ENCODE assay signal across 20 mouse cellular contexts in genomic region chr6:92015848-92016247, GRCm38 (mm10). TPM values are rescaled to one million over a fixed set of nuclear protein-coding genes. Genes with fewer than 3 reads are reported as not detected.
DNase-seq lines count a peak whose midpoint lies in the region; ATAC-seq and TF ChIP-seq lines count a peak whose summit lies in the region.
"Had no signal": no experiment of that assay in that cellular context is flagged by ENCODE, and none has a peak within 500 bp of the region (broad histone marks: within the 10 kb centered on the region; RNA-seq: fewer than 3 reads in every experiment).

No protein-coding gene starts in this region.

- ATAC-seq in heart, embryonic 12.5 days (ENCODE audit: insufficient number of reproducible peaks, low FRiP score): no peak
- ATAC-seq in lung, postnatal 0 days: no peak
- ATAC-seq: CD4-positive, CD25-positive, alpha-beta regulatory T cell, adult 4 months; intestine, embryonic 15.5 days had no signal

- 63% methylated on average over 5 of the region's 5 CpGs for WGBS in heart, adult 2 months
- 84% methylated on average over 5 of the region's 5 CpGs for WGBS in heart, embryonic 12.5 days
- WGBS in lung, postnatal 0 days: 65% methylated on average over 5 of the region's 5 CpGs

- intact Hi-C loops in heart, adult 2 months (cut with DNase I): loop anchor here (2.0 to 10.0 kb wide), 2 partner anchors 37 to 49 kb away; partner anchors contain the start of gene Fgd5

- peaks cover 37% of the 10 kb centered on the region for H3K4me1 ChIP-seq in heart, adult 2 months (ENCODE audit: control insufficient read depth, insufficient read depth, low read length)
- H3K4me1 ChIP-seq in heart, embryonic 12.5 days (replicated peaks): peaks cover 10% of the 10 kb centered on the region
- peaks cover 6% of the 10 kb centered on the region; the same call in 1 of the 2 replicates for H3K4me1 ChIP-seq in lung, postnatal 0 days (ENCODE audit: insufficient read depth, low read depth, low read length)
- H3K4me1 ChIP-seq: intestine, embryonic 15.5 days had no signal

- no peak for TF ChIP-seq CTCF in heart, adult 2 months (IDR thresholded peaks at IDR 0.05)
- TF ChIP-seq CTCF in lung, postnatal 0 days (IDR thresholded peaks at IDR 0.05): no peak

- H3K36me3 ChIP-seq in heart, adult 2 months (ENCODE audit: control insufficient read depth, insufficient read depth, low read length): peaks cover 2% of the 10 kb centered on the region; the same call in 1 of the 2 replicates
- no peaks in the 10 kb centered on the region for H3K36me3 ChIP-seq in heart, embryonic 12.5 days
- H3K36me3 ChIP-seq in lung, postnatal 0 days (ENCODE audit: insufficient read depth, low read length): no peaks in the 10 kb centered on the region
- H3K36me3 ChIP-seq: embryonic facial prominence, embryonic 13.5 days; forebrain, embryonic 12.5 days; G1E; hindbrain, embryonic 10.5 days; intestine, embryonic 15.5 days had no signal

- H3K4me3 ChIP-seq in heart, adult 2 months: no peak overlapping the region
- no peak overlapping the region for H3K4me3 ChIP-seq in heart, embryonic 12.5 days
- H3K4me3 ChIP-seq in lung, postnatal 0 days (ENCODE audit: low read depth, low read length): no peak overlapping the region
- H3K4me3 ChIP-seq: embryonic facial prominence, embryonic 13.5 days; forebrain, embryonic 12.5 days; hindbrain, embryonic 10.5 days; intestine, embryonic 15.5 days had no signal

- no peaks in the 10 kb centered on the region for H3K27me3 ChIP-seq in heart, adult 2 months (ENCODE audit: control insufficient read depth, insufficient read depth, low read length)
- H3K27me3 ChIP-seq in heart, embryonic 12.5 days (replicated peaks): no peaks in the 10 kb centered on the region
- H3K27me3 ChIP-seq in lung, postnatal 0 days (replicated peaks; ENCODE audit: insufficient read depth, low read length): no peaks in the 10 kb centered on the region
- H3K27me3 ChIP-seq: embryonic facial prominence, embryonic 13.5 days; intestine, embryonic 15.5 days had no signal

- peak; percentile 69 to 74 for DNase-seq in cerebellum, postnatal 10 days
- no peak for DNase-seq in cerebellum, adult 18-20 months
- DNase-seq in heart, adult 2 months: no peak
- no peak for DNase-seq in lung, postnatal 0 days (ENCODE audit: low spot score)
- no peak for DNase-seq in lung, adult 18-20 months
- no peak for DNase-seq in embryo, embryonic 11 days
- DNase-seq: adrenal gland, adult 8-10 months; adrenal gland, postnatal 36 days; B cell, adult 2 months; cerebellum, adult 11-12 months; heart, adult 18-20 months had no signal

- H3K9me3 ChIP-seq in heart, embryonic 12.5 days (replicated peaks): no peaks in the 10 kb centered on the region
- H3K9me3 ChIP-seq in lung, postnatal 0 days (ENCODE audit: low read length): no peaks in the 10 kb centered on the region
- H3K9me3 ChIP-seq: embryonic facial prominence, embryonic 13.5 days; forebrain, embryonic 12.5 days; G1E; hindbrain, embryonic 10.5 days; intestine, embryonic 15.5 days had no signal

- H3K4me2 ChIP-seq in heart, embryonic 12.5 days: no peak overlapping the region
- H3K4me2 ChIP-seq in lung, postnatal 0 days (replicated peaks; ENCODE audit: low read depth, low read length): no peak overlapping the region
- H3K4me2 ChIP-seq: embryonic facial prominence, embryonic 13.5 days; forebrain, embryonic 12.5 days; heart, embryonic 11.5 days; hindbrain, embryonic 14.5 days; intestine, embryonic 15.5 days had no signal

- peak overlapping the region; percentile 93 for H3K27ac ChIP-seq in heart, adult 2 months
- no peak overlapping the region for H3K27ac ChIP-seq in heart, embryonic 12.5 days (ENCODE audit: poor library complexity, severe bottlenecking)
- peak overlapping the region; percentile 69 for H3K27ac ChIP-seq in lung, postnatal 0 days (ENCODE audit: low read length)
- H3K27ac ChIP-seq: embryonic facial prominence, embryonic 13.5 days; forebrain, embryonic 12.5 days; hindbrain, embryonic 10.5 days; hindbrain, embryonic 14.5 days; intestine, embryonic 15.5 days had no signal

- no peak for TF ChIP-seq EP300 in heart, adult 2 months (IDR thresholded peaks at IDR 0.05; ENCODE audit: insufficient read depth, low read depth, low read length)
- TF ChIP-seq EP300 in lung, postnatal 0 days (IDR thresholded peaks at IDR 0.05): no peak

- TF ChIP-seq POLR2A in heart, adult 2 months (IDR thresholded peaks at IDR 0.05; ENCODE audit: insufficient read depth, low read depth, low read length): no peak

- H3K79me2 ChIP-seq in heart, adult 2 months (replicated peaks; ENCODE audit: control insufficient read depth, insufficient read depth, low read length): no peaks in the 10 kb centered on the region; the same call in 1 of the 2 replicates

- H3K9ac ChIP-seq in heart, adult 2 months (ENCODE audit: low read depth, low read length): no peak overlapping the region
- H3K9ac ChIP-seq in heart, embryonic 12.5 days: no peak overlapping the region
- no peak overlapping the region for H3K9ac ChIP-seq in lung, postnatal 0 days (replicated peaks; ENCODE audit: low read depth)
- H3K9ac ChIP-seq: embryonic facial prominence, embryonic 13.5 days; forebrain, embryonic 12.5 days; hindbrain, embryonic 14.5 days; intestine, embryonic 15.5 days had no signal

RNA-seq across cellular contexts. Expression of gene Fgd5, which starts 37.2 kb away (rescaled TPM):
- 10 to 100 TPM; 21.0 to 21.8 TPM for total RNA-seq in heart, adult 2 months (2021)
- polyA plus RNA-seq in heart, adult 2 months (2012; rRNA removed): 12.7 and 18.4 TPM in 2 replicates
- 16.0 and 19.0 TPM in 2 replicates for polyA plus RNA-seq in heart, embryonic 12.5 days (2016; fragmentation: Nextera tagmentation; extraction: Ambion mirVana)
- polyA plus RNA-seq in lung, postnatal 0 days (2015; fragmentation: Nextera tagmentation; extraction: Ambion mirVana): 19.2 and 22.1 TPM in 2 replicates

Comparison
In these comparisons a context has a peak if more than half of its experiments do, and no peak if none do; other contexts are left out.
1. DNase-seq: peak in cerebellum, postnatal 10 days (2 of 2); none in cerebellum, adult 18-20 months (0 of 2), heart, adult 2 months (0 of 2), lung, postnatal 0 days (single experiment), lung, adult 18-20 months (0 of 2) and embryo, embryonic 11 days (single experiment).